Mouse (Mus musculus) gastrocnemius, postnatal 36 days (tissue): ENCODE data around the gene Spag8. TPM values are rescaled to one million over a fixed set of nuclear protein-coding genes. Genes with fewer than 3 reads are reported as not detected.

ENCODE experiments used
- DNase-seq, 2 experiments: peaks; one replicate each; pipeline ENCODE4 v3.0.0; 2022
- intact Hi-C: fragments of 180-260 bp; cut with DNase I; formaldehyde crosslinking; loops from one replicate; pipeline ENCODE4 v1.15.1; 2025
- microRNA-seq, 2 experiments: library from miRNA; unstranded; fragments of <30 nt; microRNA quantifications; one replicate each; pipeline ENCODE4 v1.2.0; 2021
- total RNA-seq, 2 experiments: library from RNA; stranded (reverse); gene quantifications; 2 replicates each; pipeline ENCODE4 v1.2.3; 2021

Spag8 gene
- total RNA-seq, 2 experiments from 2014 or later, result not detected

DNA sequence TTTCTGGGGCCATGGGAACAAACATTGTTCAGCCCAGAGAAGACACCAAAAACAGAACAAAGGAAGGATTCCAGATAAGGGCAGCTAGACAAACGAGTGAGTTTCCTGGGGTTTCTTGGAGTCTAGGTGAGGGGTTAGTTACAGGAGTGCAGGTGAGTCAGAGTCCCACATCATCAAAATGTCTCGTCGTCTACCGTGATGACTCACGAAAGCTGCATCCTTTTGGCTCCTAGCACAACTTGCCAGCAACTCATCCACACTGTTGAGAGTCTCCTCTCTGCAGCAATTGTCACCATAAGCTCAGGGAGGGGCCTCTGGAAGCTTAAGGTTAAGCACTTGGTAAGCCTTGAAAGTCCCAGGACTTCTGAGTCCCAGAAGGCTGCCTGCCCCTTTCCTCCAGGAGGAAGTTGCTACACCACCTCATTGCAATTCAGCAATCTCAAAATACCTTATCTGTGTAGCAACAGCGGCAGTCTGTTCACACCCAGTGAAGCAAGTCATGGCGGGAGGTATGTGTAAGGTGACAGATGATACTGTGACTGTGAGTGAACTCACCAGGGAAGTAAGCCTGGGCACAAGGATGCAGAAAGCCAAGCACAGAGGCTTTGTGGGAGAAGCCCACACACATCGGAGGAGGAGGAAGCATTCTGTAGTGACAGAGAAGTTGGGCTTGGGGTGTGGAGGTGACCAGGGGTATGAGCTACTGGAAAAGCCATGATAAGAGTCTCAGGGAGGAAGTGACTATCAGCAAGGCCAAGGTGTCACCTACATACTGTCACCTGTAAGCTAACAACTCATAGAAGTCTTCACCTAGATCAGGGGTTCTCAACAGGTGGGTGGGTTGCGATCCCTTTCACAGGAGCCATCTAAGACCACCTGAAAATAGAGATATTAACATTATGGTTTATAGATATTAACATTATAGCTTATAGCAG, 48.4 kb downstream of the Spag8 start:
- no peak for DNase-seq
- intact Hi-C loops, result no loop called here

DNA sequence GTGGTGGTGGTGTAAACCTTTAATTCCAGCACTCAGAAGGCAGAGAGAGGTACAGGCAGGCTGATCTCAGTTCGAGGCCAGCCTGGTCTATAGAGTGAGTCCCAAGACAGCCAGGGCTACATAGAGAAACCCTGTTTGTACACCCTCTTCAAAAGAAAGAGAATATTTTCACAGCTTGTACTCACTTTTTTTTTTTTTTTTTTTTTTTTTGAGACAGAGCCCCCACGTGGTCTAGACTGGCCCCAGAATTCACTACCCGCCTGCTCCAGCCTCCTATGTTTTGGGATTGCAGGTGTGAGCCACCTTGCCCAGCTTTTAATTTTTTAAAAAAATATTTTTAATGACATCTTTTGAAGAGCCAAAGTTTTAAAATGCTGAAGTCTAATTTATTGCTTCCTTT, 49.3 kb downstream of the Spag8 start:
- intact Hi-C loops, result no loop called here
- DNase-seq, result no peak

Small RNA genes lying within 50 kb of the gene (microRNA-seq; reads per million reads assigned to microRNA genes)
- 0.74 to 1.1 reads per million in 2 experiments for gene Gm25262

Other genes starting within 250 kb of the Spag8 start
- not detected for gene Fam166b, start 224.5 kb downstream of the Spag8 start, total RNA-seq
- gene Tesk1, start 211.7 kb downstream of the Spag8 start, total RNA-seq, result 10 to 100 TPM; 49.1 to 50.0 TPM
- gene Cd72, start 199.0 kb downstream of the Spag8 start, total RNA-seq, result not detected
- gene Sit1, start 169.9 kb downstream of the Spag8 start, total RNA-seq, result not detected
- gene Ccdc107, start 160.7 kb downstream of the Spag8 start, total RNA-seq, result 10 to 100 TPM; 19.8 to 22.4 TPM
- under 1 TPM in 1 of 2 experiments, not detected in 1; 0.32 TPM for gene Arhgef39, start 153.9 kb downstream of the Spag8 start, total RNA-seq
- gene Car9, start 146.6 kb downstream of the Spag8 start, total RNA-seq, result 1 to 10 TPM; 3.4 to 4.4 TPM
- gene Tpm2, start 129.8 kb downstream of the Spag8 start, total RNA-seq, result 1,000 to 10,000 TPM; 6,166 to 7,572 TPM
- gene Creb3, start 91.3 kb downstream of the Spag8 start, total RNA-seq, result 10 to 100 TPM; 31.5 to 38.3 TPM
- gene Tln1, start 90.9 kb downstream of the Spag8 start, total RNA-seq, result 10 to 100 TPM; 53.6 to 55.2 TPM
- 10 to 100 TPM; 17.6 to 20.7 TPM for gene Rgp1, start 74.9 kb downstream of the Spag8 start, total RNA-seq
- 1 to 10 TPM; 3.9 to 6.1 TPM for gene Gba2, start 74.7 kb downstream of the Spag8 start, total RNA-seq
- gene Msmp, start 69.1 kb downstream of the Spag8 start, total RNA-seq, result under 1 TPM in 1 of 2 experiments, not detected in 1; 0.49 TPM
- gene Npr2, start 21.7 kb downstream of the Spag8 start, total RNA-seq, result 10 to 100 TPM; 28.1 to 38.4 TPM
- 10 to 100 TPM; 35.3 to 38.4 TPM for gene Hint2, start 2.9 kb upstream of the Spag8 start, total RNA-seq
- 1 to 10 TPM; 8.9 to 9.7 TPM for gene Tmem8b, start 15.4 kb upstream of the Spag8 start, total RNA-seq
- gene Fam221b, start 15.6 kb upstream of the Spag8 start, total RNA-seq, result under 1 TPM; 0.17 to 0.18 TPM
- not detected for gene Olfr70, start 47.2 kb upstream of the Spag8 start, total RNA-seq
- gene Olfr71, start 56.7 kb upstream of the Spag8 start, total RNA-seq, result not detected
- 1 to 10 TPM; 1.2 to 2.0 TPM for gene Hrct1, start 73.6 kb upstream of the Spag8 start, total RNA-seq
- gene Spaar, start 76.4 kb upstream of the Spag8 start, total RNA-seq, result 1 to 10 TPM; 1.3 to 1.5 TPM
- not detected for gene Olfr159, start 117.4 kb upstream of the Spag8 start, total RNA-seq
- not detected for gene Olfr156, start 170.3 kb upstream of the Spag8 start, total RNA-seq
- gene Olfr157, start 186.6 kb upstream of the Spag8 start, total RNA-seq, result not detected
- gene Olfr155, start 198.0 kb upstream of the Spag8 start, total RNA-seq, result not detected
- gene Reck, start 221.9 kb upstream of the Spag8 start, total RNA-seq, result 1 to 10 TPM; 2.2 to 2.5 TPM